Mouse (Mus musculus): ENCODE measurements around the gene Tex13c1. TPM values are rescaled to one million over a fixed set of nuclear protein-coding genes. Genes with fewer than 3 reads are reported as not detected.

Tex13c1 gene
- not detected in 2 replicates for polyA plus RNA-seq (2014; fragmentation: Nextera tagmentation; extraction: Ambion mirVana)

DNA sequence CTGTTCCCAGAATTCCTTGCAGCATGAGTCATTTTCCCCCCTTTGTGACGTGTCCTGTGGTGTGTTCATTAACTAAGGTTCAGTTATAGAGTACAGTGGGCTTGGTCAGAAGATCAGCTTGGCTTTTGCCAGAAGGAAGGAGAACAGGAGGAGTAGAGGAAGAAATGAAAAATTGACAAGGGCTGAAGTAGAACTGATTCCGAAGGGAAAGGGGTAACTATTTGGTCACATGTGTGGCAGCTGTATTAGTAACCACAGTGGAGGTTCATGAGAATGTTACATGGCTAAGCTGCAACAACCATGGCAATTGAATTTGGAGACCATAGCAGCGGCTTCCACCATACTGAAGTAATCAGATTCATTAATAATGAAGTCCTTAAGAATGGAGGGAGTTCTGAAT is at the start of gene Tex13c1:
TSS of gene Tex13c1 (plus strand) at position 301 of the 400 bp plus-strand sequence.
- Histone ChIP-seq H3K4me3 (ENCODE audit: low read depth, low read length) (no peak within 1 kb of the TSS), H3K27ac (ENCODE audit: low read depth, low read length) (no peak within 1 kb of the TSS), H3K4me2 (no peak within 1 kb of the TSS), H3K9ac (ENCODE audit: low read length) (no peak within 1 kb of the TSS), H3K9me3 (ENCODE audit: control insufficient read depth, low read length) (no peaks in the 10 kb centered on the region), H3K4me1 (ENCODE audit: control insufficient read depth, insufficient read depth, low read length) (no peaks in the 10 kb centered on the region), H3K27me3 (ENCODE audit: control insufficient read depth, insufficient read depth, low read length) (no peaks in the 10 kb centered on the region), H3K36me3 (ENCODE audit: control insufficient read depth, insufficient read depth, low read length) (no peaks in the 10 kb centered on the region)
- DNase-seq (ENCODE audit: low spot score, missing footprints): no peak
- no peak for ATAC-seq (ENCODE audit: low FRiP score)
- 79% methylated on average over 3 of the region's 3 CpGs for WGBS

Other genes starting within 250 kb of the Tex13c1 start
- gene Tenm1, start 162.0 kb upstream of the Tex13c1 start, polyA plus RNA-seq (2014; fragmentation: Nextera tagmentation; extraction: Ambion mirVana): 2.7 and 2.8 TPM in 2 replicates